Mouse (Mus musculus): ENCODE measurements around the gene Ttc1. TPM values are rescaled to one million over a fixed set of nuclear protein-coding genes. Genes with fewer than 3 reads are reported as not detected.
A peak's percentile ranks its signal among the peaks of the same experiment; 100 is the strongest.

Gene Ttc1
- polyA plus RNA-seq, 1 experiment from 2014 or later = 95.0 TPM

DNA sequence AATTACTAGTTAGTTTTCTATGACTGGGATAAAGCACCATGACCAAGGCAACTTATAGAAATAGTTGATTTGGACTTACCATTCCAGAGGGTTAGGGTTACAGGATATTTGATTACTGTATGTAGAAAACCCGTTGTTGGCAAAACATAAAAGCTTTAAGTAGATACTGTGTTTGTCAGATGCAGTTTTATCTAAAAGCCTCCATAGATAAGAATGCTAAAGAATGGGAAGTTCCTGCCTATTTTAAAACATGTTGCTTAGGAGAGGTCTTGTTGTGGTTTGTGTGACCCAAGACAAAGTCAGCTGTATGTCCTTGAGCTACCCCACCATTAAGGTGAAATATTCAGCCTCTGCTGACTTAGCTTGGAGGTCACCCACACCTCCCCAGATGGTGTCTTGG is 6.8 kb upstream of the Ttc1 start:
- 55% methylated on average over 1 of the region's 1 CpGs for WGBS (ENCODE audit: missing documents)
- Histone ChIP-seq H3K4me3 (ENCODE audit: inconsistent target) (no peak overlapping the region), H3K79me2 (ENCODE audit: inconsistent target) (no peaks in the 10 kb centered on the region), H3K36me3 (ENCODE audit: inconsistent target) (no peaks in the 10 kb centered on the region), H3K27ac (no peak overlapping the region)

- Histone ChIP-seq H3K27ac (no peak overlapping the region), H3K4me3 (ENCODE audit: inconsistent target) (no peak overlapping the region), H3K36me3 (ENCODE audit: inconsistent target) (no peaks in the 10 kb centered on the region), H3K79me2 (ENCODE audit: inconsistent target) (peaks cover 12% of the 10 kb centered on the region)
- 86% methylated on average over 2 of the region's 2 CpGs for WGBS (ENCODE audit: missing documents)
Measured at GRCm38 (mm10) chr11:43751542-43751941, 3.7 kb upstream of the Ttc1 start.

- H3K27ac ChIP-seq = peak overlapping the region; percentile 47
- peaks cover 35% of the 10 kb centered on the region; the same call in 1 of the 2 replicates for H3K36me3 ChIP-seq (ENCODE audit: inconsistent target)
- WGBS (ENCODE audit: missing documents) = 2% methylated on average over 7 of the region's 7 CpGs
- no peak overlapping the region; the same call in 1 of the 2 replicates for H3K4me3 ChIP-seq (ENCODE audit: inconsistent target)
- H3K79me2 ChIP-seq (ENCODE audit: inconsistent target) = no peaks in the 10 kb centered on the region
Measured at GRCm38 (mm10) chr11:43728737-43729301, 19.0 kb downstream of the Ttc1 start.

DNA sequence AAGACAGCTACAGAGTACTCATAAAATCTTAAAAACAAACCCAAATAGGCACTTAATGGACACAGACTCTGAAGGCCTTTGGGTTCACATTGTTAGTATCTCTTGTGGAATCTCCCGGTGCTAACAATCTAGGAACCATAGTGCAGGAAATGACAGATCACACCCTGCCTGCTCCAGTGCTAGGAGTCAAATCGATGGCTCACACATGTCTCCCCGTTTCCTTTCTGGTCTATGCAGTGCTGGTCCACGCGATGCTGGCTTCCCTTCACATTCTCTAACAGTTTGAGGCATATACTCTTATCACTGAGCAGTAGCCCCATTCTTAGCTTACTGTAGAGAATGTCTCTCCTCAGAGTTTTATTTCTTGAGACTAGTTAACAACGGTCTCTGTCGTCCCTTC is 20.0 kb downstream of the Ttc1 start:
- WGBS (ENCODE audit: missing documents) = 17% methylated on average over 7 of the region's 7 CpGs
- Histone ChIP-seq H3K79me2 (ENCODE audit: inconsistent target) (no peaks in the 10 kb centered on the region), H3K4me3 (ENCODE audit: inconsistent target) (no peak overlapping the region), H3K36me3 (ENCODE audit: inconsistent target) (peaks cover 25% of the 10 kb centered on the region; the same call in 1 of the 2 replicates), H3K27ac (no peak overlapping the region)

- WGBS (ENCODE audit: missing documents) = 84% methylated on average over 3 of the region's 3 CpGs
- Histone ChIP-seq H3K27ac (no peak overlapping the region), H3K4me3 (ENCODE audit: inconsistent target) (no peak overlapping the region), H3K36me3 (ENCODE audit: inconsistent target) (peaks cover 6% of the 10 kb centered on the region; the same call in 1 of the 2 replicates), H3K79me2 (ENCODE audit: inconsistent target) (no peaks in the 10 kb centered on the region)
Measured at GRCm38 (mm10) chr11:43723411-43723810, 24.4 kb downstream of the Ttc1 start.

DNA sequence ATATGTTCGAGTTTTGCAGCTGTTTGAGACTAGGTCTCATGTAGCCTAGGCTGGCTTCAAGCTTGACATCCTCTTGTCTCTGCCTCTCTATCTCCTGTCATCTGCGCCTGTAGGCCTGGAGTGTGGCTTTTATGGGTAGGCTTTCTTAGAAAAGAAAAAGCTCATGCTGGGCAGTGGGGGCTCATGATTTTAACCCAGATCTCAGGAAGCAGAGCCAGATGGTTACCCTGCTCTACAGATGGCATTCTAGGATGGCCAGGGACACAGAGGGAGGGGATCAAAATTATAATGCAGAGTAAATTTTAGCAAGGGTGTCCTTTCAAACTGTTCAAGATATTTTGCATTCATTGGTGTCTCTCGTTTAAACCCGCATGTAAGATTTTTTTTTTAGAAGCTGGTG is 35.6 kb downstream of the Ttc1 start:
- H3K79me2 ChIP-seq (ENCODE audit: inconsistent target) = no peaks in the 10 kb centered on the region
- H3K4me3 ChIP-seq (ENCODE audit: inconsistent target) = no peak overlapping the region
- H3K27ac ChIP-seq = no peak overlapping the region
- H3K36me3 ChIP-seq (ENCODE audit: inconsistent target) = peaks cover 11% of the 10 kb centered on the region
- WGBS (ENCODE audit: missing documents) = 91% methylated on average over 3 of the region's 4 CpGs

GRCm38 (mm10) chr11:43708409-43708808 is 39.4 kb downstream of the Ttc1 start:
- peaks cover 26% of the 10 kb centered on the region for H3K36me3 ChIP-seq (ENCODE audit: inconsistent target)
- WGBS (ENCODE audit: missing documents) = 94% methylated on average over 2 of the region's 2 CpGs
- no peak overlapping the region for H3K4me3 ChIP-seq (ENCODE audit: inconsistent target)
- no peaks in the 10 kb centered on the region for H3K79me2 ChIP-seq (ENCODE audit: inconsistent target)
- no peak overlapping the region for H3K27ac ChIP-seq

DNA sequence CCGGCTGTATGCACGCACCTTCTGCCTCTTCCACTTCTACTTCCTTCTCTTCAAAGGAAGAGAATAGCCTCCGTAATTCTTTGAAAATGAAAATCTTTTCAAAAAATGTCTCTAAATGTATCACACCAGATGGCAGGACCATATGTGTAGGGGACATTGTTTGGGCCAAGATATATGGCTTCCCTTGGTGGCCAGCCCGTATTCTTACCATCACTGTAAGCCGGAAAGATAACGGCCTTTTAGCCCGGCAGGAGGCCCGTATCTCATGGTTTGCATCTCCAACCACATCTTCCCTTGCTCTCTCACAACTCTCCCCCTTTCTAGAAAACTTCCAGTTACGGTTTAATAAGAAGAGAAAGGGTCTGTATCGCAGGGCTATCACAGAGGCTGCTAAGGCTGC is 42.1 kb downstream of the Ttc1 start:
- Histone ChIP-seq H3K27ac (no peak overlapping the region), H3K36me3 (ENCODE audit: inconsistent target) (peaks cover 20% of the 10 kb centered on the region), H3K79me2 (ENCODE audit: inconsistent target) (peaks cover 19% of the 10 kb centered on the region; the same call in 1 of the 2 replicates), H3K4me3 (ENCODE audit: inconsistent target) (no peak overlapping the region)
- 97% methylated on average over 10 of the region's 10 CpGs for WGBS (ENCODE audit: missing documents)

DNA sequence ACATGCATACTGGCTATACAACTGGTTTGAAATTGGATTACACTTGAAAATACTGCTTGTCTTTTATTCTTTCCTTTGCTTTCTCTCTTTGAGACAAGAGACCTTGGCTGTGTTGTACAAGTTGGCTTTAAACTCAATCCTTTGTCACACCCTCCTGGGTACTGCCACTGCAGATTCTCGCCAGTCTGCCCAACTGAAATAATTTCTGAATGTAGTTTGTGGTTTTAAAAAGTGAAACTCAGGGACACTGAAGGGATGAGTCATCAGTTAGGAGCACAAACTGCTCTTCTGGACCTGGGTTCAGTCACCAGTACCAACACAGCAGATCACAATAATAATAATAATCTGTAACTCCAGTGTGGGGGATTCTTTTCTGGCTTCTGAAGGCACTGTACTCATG is 44.3 kb downstream of the Ttc1 start:
- no peak overlapping the region for H3K4me3 ChIP-seq (ENCODE audit: inconsistent target)
- peaks cover 20% of the 10 kb centered on the region for H3K36me3 ChIP-seq (ENCODE audit: inconsistent target)
- 29% methylated on average over 1 of the region's 1 CpGs for WGBS (ENCODE audit: missing documents)
- peaks cover 41% of the 10 kb centered on the region; the same call in 1 of the 2 replicates for H3K79me2 ChIP-seq (ENCODE audit: inconsistent target)
- H3K27ac ChIP-seq = peak overlapping the region; percentile 15; the same call in 1 of the 2 replicates

- Histone ChIP-seq H3K27ac (no peak overlapping the region), H3K79me2 (ENCODE audit: inconsistent target) (peaks cover 64% of the 10 kb centered on the region; the same call in 1 of the 2 replicates), H3K36me3 (ENCODE audit: inconsistent target) (peaks cover 9% of the 10 kb centered on the region), H3K4me3 (ENCODE audit: inconsistent target) (no peak overlapping the region)
- 86% methylated on average over 3 of the region's 3 CpGs for WGBS (ENCODE audit: missing documents)
Measured at GRCm38 (mm10) chr11:43700291-43700690, 47.5 kb downstream of the Ttc1 start.

DNA sequence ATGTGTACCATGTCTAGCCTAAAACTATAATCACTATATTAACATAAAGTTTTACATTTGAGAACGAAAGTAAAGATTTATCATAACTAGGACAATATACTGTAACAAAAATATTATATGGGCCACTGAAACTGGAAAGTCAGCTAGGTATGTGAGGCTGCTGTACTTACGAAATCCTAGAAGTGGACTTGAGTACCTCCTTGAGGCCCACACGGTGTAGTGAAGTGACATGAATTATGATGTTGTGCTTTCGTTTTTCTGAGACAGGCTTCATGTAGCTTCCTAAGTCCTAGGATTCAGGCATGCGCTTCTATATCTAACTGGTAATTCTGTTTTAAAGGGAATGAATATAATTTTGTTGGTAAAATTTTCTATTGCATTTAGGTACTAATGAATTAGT is 49.2 kb downstream of the Ttc1 start:
- H3K36me3 ChIP-seq (ENCODE audit: inconsistent target) = no peaks in the 10 kb centered on the region
- WGBS (ENCODE audit: missing documents) = 54% methylated on average over 5 of the region's 5 CpGs
- peaks cover 72% of the 10 kb centered on the region; the same call in 1 of the 2 replicates for H3K79me2 ChIP-seq (ENCODE audit: inconsistent target)
- H3K4me3 ChIP-seq (ENCODE audit: inconsistent target) = no peak overlapping the region
- H3K27ac ChIP-seq = no peak overlapping the region

DNA sequence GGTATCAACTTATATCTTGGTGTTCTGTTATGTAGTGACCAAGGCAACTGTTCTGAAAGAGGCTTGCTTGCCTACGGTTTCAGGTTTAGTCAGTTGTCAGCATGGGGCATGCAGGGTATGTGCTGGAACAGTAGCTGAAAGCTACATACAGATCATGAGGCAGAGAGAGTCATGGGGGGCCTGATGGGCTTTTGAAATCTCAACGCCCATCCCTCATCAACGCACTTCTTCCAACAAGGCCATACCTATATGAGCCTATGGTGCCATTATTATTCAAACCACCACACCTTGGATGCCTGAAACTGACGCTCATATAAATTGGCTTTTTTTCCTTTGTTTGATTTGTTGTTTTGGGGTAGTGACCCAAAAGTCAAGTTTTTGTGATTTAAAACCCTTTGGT is 51.2 kb downstream of the Ttc1 start:
- Histone ChIP-seq H3K4me3 (ENCODE audit: inconsistent target) (no peak overlapping the region), H3K79me2 (ENCODE audit: inconsistent target) (peaks cover 69% of the 10 kb centered on the region; the same call in 1 of the 2 replicates), H3K36me3 (ENCODE audit: inconsistent target) (no peaks in the 10 kb centered on the region), H3K27ac (no peak overlapping the region)
- WGBS (ENCODE audit: missing documents) = 92% methylated on average over 4 of the region's 4 CpGs

GRCm38 (mm10) chr11:43688850-43689249 is 59.0 kb downstream of the Ttc1 start:
- Histone ChIP-seq H3K36me3 (ENCODE audit: inconsistent target) (0 out of 2 replicates have a peak, but pooled peaks cover 8% of the 10 kb centered on the region), H3K79me2 (ENCODE audit: inconsistent target) (peaks cover 78% of the 10 kb centered on the region), H3K27ac (no peak overlapping the region), H3K4me3 (ENCODE audit: inconsistent target) (no peak overlapping the region)
- WGBS (ENCODE audit: missing documents) = 90% methylated on average over 1 of the region's 1 CpGs

DNA sequence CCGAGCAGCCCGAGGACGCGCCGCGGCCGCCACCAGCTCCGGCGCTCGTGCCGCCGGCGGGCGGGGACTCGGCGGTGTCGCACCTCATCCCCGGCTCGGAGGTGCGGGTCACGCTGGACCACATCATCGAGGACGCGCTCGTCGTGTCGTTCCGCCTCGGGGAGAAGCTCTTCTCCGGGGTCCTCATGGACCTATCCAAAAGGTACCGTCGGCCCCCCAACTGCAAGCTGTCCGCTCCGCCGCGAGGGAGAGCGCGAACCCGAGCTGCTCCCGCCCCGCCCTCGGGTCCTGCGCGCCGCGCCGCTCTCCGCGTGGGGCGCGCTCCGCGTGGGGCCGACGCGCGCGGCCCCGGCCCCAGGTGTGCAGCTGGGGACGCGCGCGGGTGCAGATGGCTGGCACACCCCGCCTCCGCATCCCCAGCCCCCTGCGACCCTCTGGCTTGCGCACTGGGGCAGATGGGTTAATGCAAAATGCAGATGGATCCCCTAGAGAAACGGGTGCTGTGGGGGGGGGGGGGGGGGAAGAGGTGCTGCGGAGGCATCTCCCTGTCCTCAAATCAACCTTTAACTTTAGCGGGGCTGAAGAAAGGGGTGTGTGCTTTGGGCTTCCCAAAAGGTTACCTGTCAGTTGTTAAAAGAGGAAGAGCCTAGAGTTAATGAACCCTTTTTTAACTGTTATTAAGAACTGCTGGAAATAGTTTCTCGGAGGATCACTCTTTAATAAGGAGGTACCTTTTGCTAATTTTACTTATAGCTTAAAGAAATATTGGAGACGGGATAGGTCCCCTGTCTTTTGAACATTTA is 65.2 kb downstream of the Ttc1 start:
- H3K36me3 ChIP-seq (ENCODE audit: inconsistent target) = no peaks in the 10 kb centered on the region
- H3K4me3 ChIP-seq (ENCODE audit: inconsistent target) = peak overlapping the region; percentile 29
- WGBS (ENCODE audit: missing documents) = 1% methylated on average over 64 of the region's 72 CpGs
- H3K79me2 ChIP-seq (ENCODE audit: inconsistent target) = peaks cover 49% of the 10 kb centered on the region
- H3K27ac ChIP-seq = no peak overlapping the region

All from macrophage (primary cell).